ENCODE assay signal across 8 mouse cellular contexts in genomic region chr16:24393556-24394210, GRCm38 (mm10). TPM values are rescaled to one million over a fixed set of nuclear protein-coding genes. Genes with fewer than 3 reads are reported as not detected.
DNase-seq lines count a peak whose midpoint lies in the region; ATAC-seq and TF ChIP-seq lines count a peak whose summit lies in the region.

No protein-coding gene starts in this region.

- no peak; the same call in none of the 2 replicates for ATAC-seq in forebrain, embryonic 16.5 days
- ATAC-seq in hindbrain, embryonic 12.5 days (ENCODE audit: low FRiP score), result peak; percentile 60
- peak; percentile 78 for ATAC-seq in limb, embryonic 14.5 days (ENCODE audit: low FRiP score, low read depth)
- ATAC-seq in midbrain, embryonic 13.5 days, result peak; percentile 16

- H3K4me2 ChIP-seq in forebrain, embryonic 16.5 days (ENCODE audit: low read length), result peak overlapping the region; percentile 71
- H3K4me2 ChIP-seq in hindbrain, embryonic 12.5 days (replicated peaks), result peak overlapping the region; percentile 76
- H3K4me2 ChIP-seq in limb, embryonic 14.5 days (replicated peaks; ENCODE audit: low read depth, low read length, severe bottlenecking), result peak overlapping the region; percentile 75
- peak overlapping the region; percentile 84 for H3K4me2 ChIP-seq in midbrain, embryonic 13.5 days (replicated peaks)

- peak overlapping the region; percentile 67 for H3K4me3 ChIP-seq in forebrain, embryonic 16.5 days (replicated peaks; ENCODE audit: low read length)
- peak overlapping the region; percentile 87 for H3K4me3 ChIP-seq in hindbrain, embryonic 12.5 days
- H3K4me3 ChIP-seq in limb, embryonic 14.5 days (replicated peaks; ENCODE audit: low read length), result peak overlapping the region; percentile 92
- H3K4me3 ChIP-seq in midbrain, embryonic 13.5 days (replicated peaks), result peak overlapping the region; percentile 82
- peak overlapping the region; percentile 90 for H3K4me3 ChIP-seq in testis, adult 2 months (ENCODE audit: control insufficient read depth, low read depth, low read length)

- H3K27me3 ChIP-seq in forebrain, embryonic 16.5 days (replicated peaks; ENCODE audit: control insufficient read depth, insufficient read depth, low read length), result no peaks in the 10 kb centered on the region
- no peaks in the 10 kb centered on the region for H3K27me3 ChIP-seq in hindbrain, embryonic 12.5 days
- no peaks in the 10 kb centered on the region for H3K27me3 ChIP-seq in limb, embryonic 14.5 days (ENCODE audit: control insufficient read depth, insufficient read depth, low read length)
- H3K27me3 ChIP-seq in midbrain, embryonic 13.5 days, result 0 out of 2 replicates have a peak, but pooled peaks cover 3% of the 10 kb centered on the region
- H3K27me3 ChIP-seq in testis, adult 2 months (ENCODE audit: control insufficient read depth, insufficient read depth, low read length), result no peaks in the 10 kb centered on the region

- peaks cover 21% of the 10 kb centered on the region for H3K4me1 ChIP-seq in forebrain, embryonic 16.5 days (replicated peaks; ENCODE audit: control insufficient read depth, insufficient read depth, low read length)
- peaks cover 13% of the 10 kb centered on the region for H3K4me1 ChIP-seq in hindbrain, embryonic 12.5 days
- H3K4me1 ChIP-seq in limb, embryonic 14.5 days (ENCODE audit: control insufficient read depth, insufficient read depth, low read length), result peaks cover 23% of the 10 kb centered on the region
- peaks cover 12% of the 10 kb centered on the region for H3K4me1 ChIP-seq in midbrain, embryonic 13.5 days (replicated peaks)
- peaks cover 6% of the 10 kb centered on the region for H3K4me1 ChIP-seq in testis, adult 2 months (ENCODE audit: control insufficient read depth, insufficient read depth, low read length)

- H3K9ac ChIP-seq in forebrain, embryonic 16.5 days (replicated peaks; ENCODE audit: low read depth, low read length), result peak overlapping the region; percentile 80
- H3K9ac ChIP-seq in hindbrain, embryonic 12.5 days, result peak overlapping the region; percentile 89
- H3K9ac ChIP-seq in limb, embryonic 14.5 days (ENCODE audit: low read depth, low read length, severe bottlenecking), result peak overlapping the region; percentile 97
- peak overlapping the region; percentile 85 for H3K9ac ChIP-seq in midbrain, embryonic 13.5 days (replicated peaks)

- H3K36me3 ChIP-seq in forebrain, embryonic 16.5 days (ENCODE audit: control insufficient read depth, insufficient read depth), result no peaks in the 10 kb centered on the region
- no peaks in the 10 kb centered on the region for H3K36me3 ChIP-seq in hindbrain, embryonic 12.5 days
- no peaks in the 10 kb centered on the region for H3K36me3 ChIP-seq in limb, embryonic 14.5 days (ENCODE audit: control insufficient read depth, insufficient read depth, low read length)
- no peaks in the 10 kb centered on the region for H3K36me3 ChIP-seq in midbrain, embryonic 13.5 days
- no peaks in the 10 kb centered on the region for H3K36me3 ChIP-seq in testis, adult 2 months (ENCODE audit: control insufficient read depth, insufficient read depth, low read length)

- WGBS in forebrain, embryonic 16.5 days, result under 1% methylated on average over 43 of the region's 76 CpGs
- under 1% methylated on average over 53 of the region's 76 CpGs for WGBS in hindbrain, embryonic 12.5 days
- WGBS in limb, embryonic 14.5 days, result under 1% methylated on average over 50 of the region's 76 CpGs
- WGBS in midbrain, embryonic 13.5 days, result under 1% methylated on average over 41 of the region's 76 CpGs

- DNase-seq in layer of hippocampus, postnatal 14 days (ENCODE audit: low spot score in 2 of 2), result peak; percentile 22 to 24
- no peak for DNase-seq in layer of hippocampus, adult 11-12 months (ENCODE audit: low spot score)
- peak; percentile 40 for DNase-seq in brain, embryonic 14.5 days (ENCODE audit: low read depth)
- DNase-seq in limb, embryonic 14.5 days (ENCODE audit: low spot score), result peak; percentile 33

- no peak for TF ChIP-seq POLR2A in brain, embryonic 14.5 days (IDR thresholded peaks at IDR 0.05; ENCODE audit: borderline replicate concordance, extremely low read depth, insufficient read depth, insufficient read length, poor library complexity, severe bottlenecking)
- TF ChIP-seq POLR2A in limb, embryonic 14.5 days (IDR thresholded peaks at IDR 0.05; ENCODE audit: borderline replicate concordance, extremely low read depth, insufficient read depth, insufficient read length), result 0 out of 2 replicates have a peak, but pooled peaks have one; percentile 15
- no peak for TF ChIP-seq POLR2A in testis, adult 2 months (IDR thresholded peaks at IDR 0.05; ENCODE audit: control insufficient read depth, low read depth, low read length)

- TF ChIP-seq CTCF in brain, embryonic 14.5 days (IDR thresholded peaks at IDR 0.05; ENCODE audit: borderline replicate concordance, extremely low read depth, insufficient read depth, insufficient read length), result no peak
- TF ChIP-seq CTCF in testis, adult 2 months (IDR thresholded peaks at IDR 0.05; ENCODE audit: control insufficient read depth, insufficient read depth, insufficient replicate concordance, low read depth, low read length), result no peak

- no peaks in the 10 kb centered on the region for H3K9me3 ChIP-seq in forebrain, embryonic 16.5 days (ENCODE audit: control insufficient read depth, low read length)
- H3K9me3 ChIP-seq in hindbrain, embryonic 12.5 days (replicated peaks), result no peaks in the 10 kb centered on the region
- H3K9me3 ChIP-seq in limb, embryonic 14.5 days (ENCODE audit: control insufficient read depth, low read length), result no peaks in the 10 kb centered on the region
- no peaks in the 10 kb centered on the region for H3K9me3 ChIP-seq in midbrain, embryonic 13.5 days

- peak overlapping the region; percentile 41 for H3K27ac ChIP-seq in forebrain, embryonic 16.5 days (ENCODE audit: low read length)
- peak overlapping the region; percentile 88 for H3K27ac ChIP-seq in hindbrain, embryonic 12.5 days
- H3K27ac ChIP-seq in limb, embryonic 14.5 days (replicated peaks; ENCODE audit: low read depth, low read length), result peak overlapping the region; percentile 99
- H3K27ac ChIP-seq in midbrain, embryonic 13.5 days, result peak overlapping the region; percentile 73
- H3K27ac ChIP-seq in testis, adult 2 months (ENCODE audit: control insufficient read depth, insufficient read depth, low read depth, low read length), result peak overlapping the region; percentile 66

RNA-seq across cellular contexts. Expression of gene Lpp, which starts 0.4 kb away (rescaled TPM):
- 10 to 100 TPM; 10.1 to 12.2 TPM for total RNA-seq in layer of hippocampus, postnatal 14 days (2021)
- 3.6 and 5.4 TPM in 2 replicates for polyA plus RNA-seq in brain, embryonic 14.5 days (2012; rRNA removed)
- 10.5 and 12.2 TPM in 2 replicates for polyA plus RNA-seq in forebrain, embryonic 16.5 days (2015; fragmentation: Nextera tagmentation; extraction: Ambion mirVana)
- 25.9 and 27.9 TPM in 2 replicates for polyA plus RNA-seq in hindbrain, embryonic 12.5 days (2016; fragmentation: Nextera tagmentation; extraction: Ambion mirVana)
- polyA plus RNA-seq in limb, embryonic 14.5 days (2012; rRNA removed), result 15.1 and 16.5 TPM in 2 replicates
- 46.7 and 52.4 TPM in 2 replicates for polyA plus RNA-seq in limb, embryonic 14.5 days (2014; fragmentation: Nextera tagmentation; extraction: Ambion mirVana)
- 9.0 and 10.2 TPM in 2 replicates for polyA plus RNA-seq in midbrain, embryonic 13.5 days (2015; fragmentation: Nextera tagmentation; extraction: Ambion mirVana)
- polyA plus RNA-seq in testis, adult 2 months (2012; rRNA removed), result 176 and 181 TPM in 2 replicates

Comparison
In these comparisons a context has a peak if more than half of its experiments do, and no peak if none do; other contexts are left out.
1. H3K27ac ChIP-seq: peak in every context shown above with its lines; median percentile 99 in limb, embryonic 14.5 days; 88 in hindbrain, embryonic 12.5 days; 73 in midbrain, embryonic 13.5 days; 66 in testis, adult 2 months; 41 in forebrain, embryonic 16.5 days.